Mouse (Mus musculus) right cerebral cortex, postnatal 14 days (tissue): ENCODE data around the gene Sbno1.

Experiments
- DNase-seq: peaks from one replicate; pipeline ENCODE4 v3.0.0; 2022

The Sbno1 gene

GRCm38 (mm10) chr5:124327510-124328364 lies 98.1 kb downstream of the Sbno1 start, which contains the start of the genes Mphosph9 and 2810006K23Rik:
Gene Mphosph9, minus strand, starts transcription at chr5:124327972.
Gene 2810006K23Rik, plus strand, starts transcription at chr5:124328089.
- DNase-seq = peak; percentile 100

GRCm38 (mm10) chr5:124326829-124327228 lies 99.0 kb downstream of the Sbno1 start:
- DNase-seq = no peak
